Mouse (Mus musculus) right cerebral cortex, adult 18-20 months (tissue): ENCODE data around the gene Gm11444.

ENCODE experiments used
- DNase-seq: peaks from one replicate; pipeline ENCODE4 v3.0.0; 2022; ENCODE audit warnings: mixed read lengths

The Gm11444 gene

DNA sequence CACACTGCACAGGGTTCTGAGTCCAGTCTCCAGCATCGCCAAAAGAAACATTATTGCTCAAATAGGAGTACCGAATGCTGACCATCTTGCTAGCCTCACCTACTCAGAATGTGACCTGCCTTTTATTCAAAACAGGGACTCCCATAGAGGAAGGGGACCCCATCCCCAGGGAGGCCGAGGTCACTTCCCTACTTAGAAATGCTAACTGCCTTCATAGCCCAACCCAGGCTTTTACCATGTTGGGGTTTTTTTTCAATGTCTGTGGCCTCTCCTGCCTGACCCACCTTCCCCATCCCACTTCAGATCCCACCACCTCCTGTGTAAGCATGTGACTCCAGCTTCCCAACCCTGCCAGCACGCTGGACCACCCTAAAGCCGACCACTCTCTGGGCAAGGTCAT, 38.5 kb downstream of the Gm11444 start:
- DNase-seq = no peak

DNA sequence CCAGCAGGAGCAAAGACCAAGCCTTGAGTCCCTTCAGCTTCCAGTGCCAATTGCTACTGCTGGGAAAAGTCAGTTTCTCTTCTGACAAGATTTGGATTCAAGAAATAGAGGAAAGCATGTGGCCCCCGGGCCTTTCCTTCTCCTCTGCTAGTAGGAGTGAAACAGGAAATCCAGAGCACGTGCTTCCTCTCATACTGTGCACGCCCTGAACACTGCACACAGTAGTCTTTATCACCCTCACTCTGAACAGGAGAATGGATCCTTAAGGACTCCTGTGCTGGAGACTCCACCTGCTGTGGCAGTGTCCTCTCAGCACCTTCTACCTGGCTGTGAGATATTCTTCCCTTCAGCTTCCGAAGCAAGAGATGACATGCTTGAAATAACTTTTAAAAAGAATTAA, 38.9 kb downstream of the Gm11444 start:
- DNase-seq = no peak

DNA sequence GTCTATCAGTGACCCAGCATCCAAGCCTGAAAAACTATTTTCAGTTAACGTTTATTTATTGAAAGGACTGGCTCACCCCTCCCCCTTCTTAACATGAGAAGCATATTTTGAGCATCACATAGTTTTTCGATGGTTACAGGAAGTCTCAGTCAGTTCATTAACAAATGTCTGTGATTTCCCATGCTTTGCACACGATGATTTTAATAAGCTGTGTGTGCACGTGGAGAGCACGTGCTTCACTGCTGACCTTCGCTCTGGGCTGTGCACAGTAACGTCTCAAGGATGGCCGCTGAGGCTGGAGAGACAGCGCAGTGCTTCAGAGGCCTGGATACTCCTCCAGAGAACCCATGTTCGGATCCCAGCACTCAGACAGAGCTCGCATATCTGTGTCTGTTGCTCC, 42.8 kb downstream of the Gm11444 start:
- DNase-seq = no peak

DNA sequence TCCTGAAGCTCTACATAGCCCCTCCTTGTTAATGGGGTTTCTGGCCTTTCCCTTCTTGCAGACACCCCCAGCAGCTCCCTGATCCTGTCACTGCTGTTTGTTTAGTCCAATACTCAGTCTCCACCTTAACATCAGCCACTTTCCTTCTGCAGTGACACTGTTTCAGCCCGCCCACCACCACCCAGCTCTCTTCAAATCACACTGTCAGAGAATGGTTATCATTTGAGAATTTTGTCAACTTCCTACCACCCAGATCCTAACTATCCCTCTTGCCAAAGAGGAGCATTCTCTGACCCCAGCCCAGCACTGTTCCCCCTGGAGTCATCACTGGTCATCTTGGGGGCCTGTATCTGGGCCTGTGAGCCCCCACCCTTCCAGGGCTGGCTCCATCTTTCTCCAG, 44.4 kb downstream of the Gm11444 start:
- DNase-seq = no peak

DNA sequence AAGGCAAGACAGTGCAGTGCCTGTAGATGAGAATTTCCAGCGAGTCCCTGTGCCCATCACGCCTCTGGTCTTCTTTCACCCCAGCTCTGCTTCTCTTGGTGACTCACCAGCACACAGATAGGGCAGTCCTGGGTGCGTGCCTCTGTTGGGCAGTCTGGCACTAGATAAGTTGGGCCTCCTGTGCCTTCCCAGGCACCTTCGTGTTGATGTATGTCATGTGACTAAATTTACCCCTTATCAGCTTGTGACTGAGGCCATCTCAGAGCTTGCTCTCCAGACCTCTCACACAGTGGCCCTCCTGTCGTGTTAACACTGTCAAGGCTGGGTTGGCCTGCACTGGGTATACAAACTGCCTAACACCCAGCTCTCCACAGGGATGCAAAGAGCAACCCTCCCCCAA, 46.1 kb downstream of the Gm11444 start:
- no peak for DNase-seq

DNA sequence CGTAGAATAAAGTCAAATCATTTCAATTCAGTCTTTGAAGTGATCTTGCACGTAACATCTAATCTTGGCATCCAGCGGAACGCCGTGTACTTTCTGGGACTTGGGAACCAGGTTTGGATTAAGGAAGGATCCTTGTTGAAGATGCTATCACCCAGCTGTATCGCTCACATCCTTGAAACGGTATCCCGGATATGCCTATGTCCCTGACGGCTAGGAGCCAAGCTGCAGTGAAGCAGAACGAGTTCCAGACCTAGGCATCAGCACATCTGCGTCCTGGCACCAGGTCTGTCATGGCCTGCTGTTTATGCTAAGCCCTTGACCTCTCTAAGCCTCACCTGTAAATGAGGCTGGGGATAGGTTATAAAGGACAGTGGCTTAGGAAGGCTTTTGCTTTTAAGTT, 49.8 kb downstream of the Gm11444 start:
- DNase-seq = no peak

DNA sequence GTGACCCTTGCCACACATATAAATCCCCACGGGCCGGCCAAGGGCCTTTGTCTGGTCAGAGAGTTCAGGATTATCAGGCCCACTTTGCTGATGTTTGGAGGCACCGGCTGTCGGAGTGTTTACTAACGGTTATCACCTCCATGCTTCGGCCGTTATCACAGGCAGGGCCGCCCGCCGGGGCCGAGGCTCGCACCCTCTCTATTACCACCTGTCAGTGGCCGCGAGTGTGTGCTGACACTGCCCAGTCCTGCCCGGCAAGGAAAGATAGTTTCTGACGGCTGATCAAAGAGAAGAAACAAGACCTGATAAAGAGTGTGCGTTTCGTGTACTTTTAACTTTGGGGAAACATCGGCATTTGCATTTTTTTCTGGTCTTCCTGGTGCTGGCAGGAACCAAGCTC, 50.3 kb downstream of the Gm11444 start:
- no peak for DNase-seq

DNA sequence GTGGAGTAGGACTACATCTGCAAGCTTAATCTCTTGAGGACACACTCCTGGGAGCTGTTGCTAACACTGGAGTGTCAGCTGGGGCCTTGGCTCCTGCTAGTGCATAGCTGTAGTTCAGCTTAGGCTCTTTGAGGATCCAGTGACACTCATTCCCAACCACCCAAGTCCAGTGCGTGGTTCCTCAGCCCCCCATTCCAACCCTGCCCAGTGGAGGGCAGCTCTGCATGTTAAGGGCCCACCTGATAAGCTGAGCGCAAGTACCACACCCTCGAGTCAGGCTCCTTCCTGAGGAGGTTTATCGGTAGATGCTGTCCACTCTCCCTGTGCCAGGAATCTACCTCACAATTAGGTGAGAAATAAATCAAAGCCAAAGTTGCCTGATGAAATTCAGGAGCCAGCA, 50.7 kb downstream of the Gm11444 start:
- no peak for DNase-seq
